Mouse (Mus musculus) megakaryocyte-erythroid progenitor cell, adult 5-6 weeks (primary cell): ENCODE results near the gene Arl4d. TPM values are rescaled to one million over a fixed set of nuclear protein-coding genes. Genes with fewer than 3 reads are reported as not detected.
A peak's percentile ranks its signal among the peaks of the same experiment; 100 is the strongest.
"Not testable (repeated sequence)": the region's sequence is repeated elsewhere in the genome, so short reads cannot be mapped to it uniquely, and the experiment has no call there.

Source experiments
- ATAC-seq: replicated peaks from 2 replicates; pipeline ENCODE4 v1.8.0; 2016; ENCODE audit warnings: mild to moderate bottlenecking, inconsistent platforms; ENCODE audit not compliant: severe bottlenecking, poor library complexity, low FRiP score, low TSS enrichment
- total RNA-seq, 2 experiments: library from RNA; stranded (forward) in 1 of 2; stranded (reverse) in 1 of 2; fragments of 200-1000, 215-1000 nt in 1 of 2; fragments of >200 nt in 1 of 2; fragmentation: Nextera tagmentation in 1 of 2; gene quantifications; 2 replicates each; pipeline ENCODE4 v1.2.3; 2014 to 2017

Arl4d gene
- total RNA-seq, 2 experiments from 2014 or later: 0.22 to 5.8 TPM

DNA sequence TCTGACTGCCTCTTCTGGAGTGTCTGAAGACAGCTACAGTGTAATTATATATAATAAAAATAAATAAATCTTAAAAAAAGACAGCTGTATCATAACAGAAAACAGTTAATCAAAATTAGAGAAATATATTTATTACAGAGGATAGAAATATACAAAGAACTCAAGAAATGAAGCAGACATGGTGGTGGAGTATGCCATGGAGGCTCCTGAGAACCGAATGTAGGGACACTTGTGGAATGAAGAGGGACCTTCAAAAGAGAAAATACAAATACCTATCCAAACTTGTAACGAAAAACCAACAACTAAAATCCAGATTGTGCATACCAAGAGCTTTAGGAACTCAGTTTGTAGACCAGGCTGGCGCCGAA is 20.3 kb upstream of the Arl4d start:
- ATAC-seq: not testable (repeated sequence)

DNA sequence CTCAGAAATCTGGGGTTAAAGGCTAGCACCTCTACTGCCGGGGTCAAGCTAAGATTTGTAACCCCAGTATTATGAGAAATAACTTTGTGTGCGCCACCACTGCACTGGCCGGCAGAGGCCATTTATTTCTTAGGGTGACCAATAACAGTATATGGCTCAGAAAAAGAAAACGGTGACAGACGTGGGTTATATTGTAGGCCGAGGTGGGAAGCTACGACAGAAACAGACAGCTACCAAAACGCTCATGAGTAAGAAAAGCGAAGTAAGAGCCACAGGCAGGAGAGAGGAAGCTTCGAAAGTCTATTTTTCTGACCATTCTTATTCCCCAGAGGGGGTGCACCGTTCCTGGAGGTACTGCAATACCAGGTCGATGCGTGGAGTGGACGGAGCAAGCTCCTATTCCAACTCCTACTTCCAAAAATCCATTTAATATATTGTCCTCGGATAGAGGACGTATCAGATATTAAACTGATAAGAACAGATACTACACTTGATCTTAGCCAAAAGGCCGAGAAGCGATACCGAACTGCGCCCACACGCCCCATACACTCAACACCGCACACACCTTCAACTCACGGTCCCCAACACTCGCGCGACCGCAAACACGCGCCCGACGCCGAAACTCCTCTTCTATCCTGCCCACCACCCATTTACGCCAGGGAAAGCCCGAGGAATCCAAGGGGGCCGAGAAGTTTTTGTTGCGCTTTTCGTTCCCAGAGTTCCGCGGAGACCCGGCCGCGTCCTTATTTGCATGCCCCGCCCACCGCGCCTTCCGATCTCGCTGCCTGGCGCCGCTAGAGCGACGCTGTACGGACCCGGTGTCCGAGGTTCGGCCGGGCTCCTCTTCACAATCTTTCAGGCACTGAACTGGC is 19.7 kb upstream of the Arl4d start:
- peak; percentile 81 for ATAC-seq

DNA sequence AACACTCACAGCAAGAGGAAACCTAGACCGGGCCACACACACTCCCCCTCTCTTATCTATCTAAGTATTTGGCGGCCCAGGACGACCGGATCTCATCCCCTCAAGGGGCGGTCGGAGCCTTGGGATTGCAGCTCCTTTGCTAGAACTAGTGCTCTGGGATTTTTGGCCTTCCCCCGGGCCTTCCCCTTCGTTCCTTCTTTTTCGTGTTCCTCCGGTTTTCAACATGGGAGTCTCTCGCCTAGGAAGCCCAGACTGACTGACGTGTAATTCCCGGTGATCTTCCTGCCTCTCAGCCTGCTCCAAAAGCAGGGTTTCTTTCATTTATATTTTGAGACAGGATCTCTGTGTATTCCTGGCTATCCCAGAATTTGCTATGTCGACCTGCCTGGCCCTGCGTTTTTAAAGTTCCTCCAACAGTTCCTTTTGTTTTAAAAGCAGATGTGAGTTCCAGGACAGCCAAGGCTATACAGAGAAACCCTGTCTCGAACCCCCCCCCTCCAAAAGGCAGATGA is 19.0 kb upstream of the Arl4d start:
- not testable (repeated sequence) for ATAC-seq

DNA sequence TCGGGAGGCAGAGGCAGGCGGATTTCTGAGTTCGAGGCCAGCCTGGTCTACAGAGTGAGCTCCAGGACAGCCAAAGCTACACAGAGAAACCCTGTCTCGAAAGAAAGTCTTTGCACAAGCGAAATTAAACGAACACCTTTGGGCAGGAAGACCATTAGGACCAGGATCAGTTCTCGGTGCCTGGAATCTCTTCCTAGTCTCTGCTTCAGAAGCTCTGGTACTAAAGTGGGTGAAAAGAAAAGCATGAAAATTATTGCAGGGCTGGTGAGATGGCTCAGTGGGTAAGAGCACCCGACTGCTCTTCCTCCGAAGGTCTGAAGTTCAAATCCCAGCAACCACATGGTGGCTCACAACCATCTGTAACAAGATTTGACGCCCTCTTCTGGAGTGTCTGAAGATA is 18.2 kb upstream of the Arl4d start:
- not testable (repeated sequence) for ATAC-seq

DNA sequence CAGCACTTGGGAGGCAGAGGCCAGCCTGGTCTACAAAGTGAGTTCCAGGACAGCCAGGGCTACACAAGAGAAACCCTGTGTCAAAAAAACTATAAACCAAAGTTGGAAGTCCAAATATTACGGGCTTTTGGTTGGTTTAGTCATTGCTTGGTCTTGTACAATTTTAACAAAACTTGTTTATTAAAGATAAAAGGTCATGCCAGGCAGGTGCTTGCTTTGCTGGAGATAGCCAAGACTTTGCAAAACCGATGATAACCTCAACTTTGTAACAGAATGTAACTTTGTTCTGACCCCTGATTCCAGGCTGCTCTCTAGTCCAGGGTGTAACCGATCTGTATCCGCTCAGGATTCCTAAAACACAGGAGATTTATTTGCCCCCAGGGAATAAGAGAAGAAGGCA is 9.0 kb upstream of the Arl4d start:
- ATAC-seq: no peak

DNA sequence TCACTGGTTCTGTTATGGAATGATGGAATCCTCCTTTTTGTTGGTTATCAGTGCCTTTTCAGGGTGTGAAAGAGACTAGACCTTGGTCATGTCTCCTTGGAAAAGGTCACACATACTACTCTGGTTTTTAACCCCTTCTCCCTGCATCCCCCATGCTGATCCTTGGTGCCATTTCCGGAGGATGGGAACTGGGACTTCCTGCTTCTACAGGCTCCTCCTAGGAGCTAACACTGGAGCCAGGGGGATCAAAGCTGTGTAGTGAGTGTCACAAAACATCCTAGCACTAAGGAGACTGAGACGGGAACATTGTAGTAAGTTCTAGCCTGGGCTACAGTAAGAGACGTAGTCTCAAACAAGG is 7.8 kb upstream of the Arl4d start:
- no peak for ATAC-seq

DNA sequence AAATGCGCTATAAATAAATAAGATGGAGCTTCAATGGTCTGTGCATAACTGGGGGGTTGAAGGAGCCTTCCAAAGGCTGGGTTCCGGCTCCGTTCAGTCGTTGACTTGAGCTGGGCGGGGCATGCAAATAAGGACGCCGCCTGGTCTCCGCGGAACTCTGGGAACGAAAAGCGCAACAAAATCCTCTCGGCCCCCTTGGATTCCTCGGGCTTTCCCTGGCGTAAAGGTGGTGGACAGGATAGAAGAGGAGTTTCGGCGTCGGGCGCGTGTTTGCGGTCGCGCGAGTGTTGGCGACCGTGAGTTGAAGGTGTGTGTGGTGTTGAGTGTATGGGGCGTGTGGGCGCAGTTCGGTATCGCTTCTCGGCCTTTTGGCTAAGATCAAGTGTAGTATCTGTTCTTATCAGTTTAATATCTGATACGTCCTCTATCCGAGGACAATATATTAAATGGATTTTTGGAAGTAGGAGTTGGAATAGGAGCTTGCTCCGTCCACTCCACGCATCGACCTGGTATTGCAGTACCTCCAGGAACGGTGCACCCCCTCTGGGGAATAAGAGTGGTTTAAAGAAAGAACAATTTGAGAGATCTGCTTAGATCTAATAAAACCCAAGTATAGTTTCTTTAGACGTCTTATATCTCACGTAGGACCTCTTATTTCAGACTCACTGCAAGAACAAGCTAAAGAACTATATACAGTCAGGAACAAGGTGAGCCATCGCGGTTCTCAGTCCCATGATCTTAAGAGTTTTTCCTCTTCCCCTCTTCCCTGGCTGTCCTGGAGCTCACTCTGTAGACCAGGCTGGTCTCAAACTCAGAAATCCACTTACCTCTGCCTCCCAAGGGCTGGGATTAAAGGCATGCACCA is 7.2 kb upstream of the Arl4d start:
- ATAC-seq: peak; percentile 92

DNA sequence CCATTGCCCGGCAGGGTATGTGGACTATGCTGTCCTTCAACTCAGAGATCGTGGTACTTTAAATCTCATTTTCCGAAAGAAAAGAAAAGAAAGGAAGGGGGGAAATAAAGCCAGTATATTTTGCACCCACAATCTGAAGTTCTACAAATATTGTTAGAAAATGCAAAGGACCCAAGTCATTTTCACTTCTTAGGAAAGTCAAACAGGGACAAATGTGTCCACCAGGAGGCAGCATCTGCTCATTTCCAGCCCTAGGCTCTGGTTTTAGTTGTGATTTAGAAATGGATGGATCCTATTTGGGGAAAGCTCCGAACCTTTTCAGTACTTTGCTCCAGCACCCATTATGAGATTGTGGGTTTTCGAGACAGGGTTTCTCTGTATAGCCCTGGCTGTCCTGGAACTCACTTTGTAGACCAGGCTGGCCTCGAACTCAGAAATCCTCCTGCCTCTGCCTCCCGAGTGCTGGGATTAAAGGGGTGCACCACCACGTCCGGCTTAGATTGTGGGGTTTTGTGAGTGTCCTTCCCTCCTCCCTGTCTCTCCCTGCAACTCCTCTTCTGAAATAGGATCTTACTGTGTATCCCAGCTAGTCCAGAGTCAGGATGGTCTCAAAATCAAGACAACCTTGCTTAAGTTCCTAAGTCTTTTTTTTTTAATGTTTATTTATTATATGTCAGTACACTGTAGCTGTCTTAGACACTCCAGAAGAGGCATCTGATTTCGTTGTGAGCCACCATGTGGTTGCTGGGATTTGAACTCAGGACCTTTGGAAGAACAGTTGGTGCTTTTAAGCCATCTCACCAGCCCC is 6.4 kb upstream of the Arl4d start:
- peak; percentile 77 for ATAC-seq

DNA sequence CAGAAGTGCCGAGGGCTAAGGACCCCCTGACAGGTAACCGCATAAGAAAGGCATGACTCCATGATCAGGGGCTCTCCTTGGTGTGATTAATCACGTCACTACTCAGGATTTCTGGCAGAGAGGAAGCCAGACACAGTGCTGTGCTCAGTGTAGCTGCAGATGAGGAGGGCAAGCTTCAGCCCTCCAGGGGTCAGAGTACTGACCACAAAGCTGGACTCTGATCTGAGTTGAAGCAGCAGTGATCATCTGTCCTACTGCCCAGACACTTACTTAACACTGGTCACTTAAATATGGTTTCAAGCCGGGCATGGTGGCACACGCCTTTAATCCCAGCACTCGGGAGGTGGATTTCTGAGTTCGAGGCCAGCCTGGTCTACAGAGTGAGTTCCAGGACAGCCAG is 4.2 kb upstream of the Arl4d start:
- ATAC-seq: no peak

DNA sequence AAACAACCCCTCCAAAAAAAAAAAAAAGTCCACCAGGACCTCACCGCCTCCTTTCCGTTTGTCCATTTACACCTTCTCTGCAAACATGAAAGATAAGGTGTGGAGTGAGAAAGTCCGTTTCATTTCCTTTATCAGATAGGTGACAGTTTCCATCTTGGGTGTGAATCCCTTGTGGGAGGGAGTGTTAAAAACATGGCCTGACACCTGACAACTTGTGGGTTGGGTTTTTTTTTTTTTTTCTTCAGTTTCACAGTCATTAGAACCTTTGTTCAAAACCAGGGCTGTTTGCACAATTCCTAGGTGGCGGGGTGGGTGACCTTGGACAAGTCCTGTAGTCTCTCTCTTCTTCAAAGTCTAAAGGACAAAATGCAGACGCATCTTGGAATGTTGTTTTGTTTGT is 3.6 kb upstream of the Arl4d start:
- no peak for ATAC-seq

DNA sequence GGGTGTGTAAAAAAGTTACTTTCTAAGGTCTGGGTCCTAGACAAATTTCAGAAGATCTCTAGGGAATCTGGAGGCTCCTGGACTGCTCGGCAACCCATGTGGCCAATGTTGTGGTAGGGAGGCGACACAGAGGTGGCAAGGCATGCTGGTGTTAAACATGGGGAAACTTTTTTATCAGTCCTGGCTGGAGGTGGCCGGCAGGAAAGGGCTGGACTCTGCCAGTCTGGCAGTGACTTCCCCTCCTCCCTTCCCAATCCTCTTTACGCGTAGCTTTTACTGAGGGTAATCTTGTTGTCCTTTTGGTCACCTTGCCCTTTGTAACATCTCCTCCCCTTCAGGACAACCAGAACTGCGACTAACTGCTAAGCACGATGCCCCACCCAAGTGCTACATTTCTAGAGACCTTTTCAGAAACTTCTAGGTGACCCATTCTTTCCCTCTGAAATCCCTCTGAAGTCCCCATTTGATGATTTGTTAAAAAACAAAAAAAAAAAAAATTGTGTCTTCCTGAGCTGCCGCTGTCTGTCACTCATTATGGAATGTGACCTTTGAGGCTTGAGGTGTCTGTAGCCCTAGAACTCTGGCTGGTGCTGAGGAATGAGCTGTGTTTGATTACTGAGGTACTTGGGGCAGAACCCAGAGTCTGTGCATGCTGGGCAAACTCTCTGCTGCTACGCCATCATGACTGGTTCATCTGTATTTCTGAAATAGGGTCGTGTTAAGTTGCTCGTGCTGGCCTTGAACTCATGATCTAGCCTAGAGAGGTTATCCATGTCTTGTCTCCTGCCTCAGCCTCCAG is 1.9 kb upstream of the Arl4d start:
- no peak for ATAC-seq

DNA sequence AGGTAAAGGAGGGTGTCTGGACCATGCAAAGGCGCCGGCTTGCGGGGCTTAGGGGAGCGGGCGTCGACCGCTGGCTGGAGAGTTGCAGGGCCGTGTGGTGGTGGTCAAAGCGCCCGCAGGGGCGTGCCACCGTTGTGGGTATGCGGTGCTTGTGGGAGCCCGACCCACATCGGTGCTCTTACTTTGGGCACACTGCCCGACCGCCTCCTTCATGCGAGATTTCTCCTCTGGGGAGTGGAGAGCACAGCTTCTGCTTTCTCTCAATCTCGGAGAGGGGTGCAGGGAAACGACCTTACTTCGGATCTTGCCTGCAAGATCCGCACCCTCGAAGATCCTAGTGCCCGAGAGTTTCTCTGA is 273 bp downstream of the Arl4d start:
- no peak; the same call in 1 of the 2 replicates for ATAC-seq

DNA sequence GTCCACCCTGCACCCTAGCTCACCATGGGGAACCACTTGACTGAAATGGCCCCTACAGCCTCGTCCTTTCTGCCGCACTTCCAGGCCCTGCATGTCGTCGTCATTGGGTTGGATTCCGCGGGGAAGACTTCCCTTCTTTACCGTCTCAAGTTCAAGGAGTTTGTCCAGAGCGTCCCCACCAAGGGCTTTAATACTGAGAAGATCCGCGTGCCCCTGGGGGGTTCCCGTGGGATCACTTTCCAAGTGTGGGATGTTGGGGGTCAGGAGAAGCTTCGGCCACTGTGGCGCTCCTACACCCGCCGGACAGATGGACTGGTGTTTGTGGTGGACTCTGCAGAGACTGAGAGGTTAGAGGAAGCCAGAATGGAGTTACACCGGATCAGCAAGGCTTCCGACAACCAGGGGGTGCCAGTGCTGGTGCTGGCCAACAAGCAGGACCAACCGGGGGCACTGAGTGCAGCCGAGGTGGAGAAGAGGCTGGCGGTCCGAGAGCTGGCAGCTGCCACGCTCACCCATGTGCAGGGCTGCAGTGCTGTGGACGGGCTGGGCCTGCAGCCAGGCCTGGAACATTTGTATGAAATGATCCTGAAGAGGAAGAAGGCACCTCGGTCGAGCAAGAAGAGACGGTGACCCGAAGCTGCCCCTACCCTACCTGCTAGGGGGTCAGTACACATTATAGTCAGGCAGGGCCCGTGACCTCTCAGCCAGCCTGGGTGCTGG is 1.4 kb downstream of the Arl4d start:
- ATAC-seq: no peak

DNA sequence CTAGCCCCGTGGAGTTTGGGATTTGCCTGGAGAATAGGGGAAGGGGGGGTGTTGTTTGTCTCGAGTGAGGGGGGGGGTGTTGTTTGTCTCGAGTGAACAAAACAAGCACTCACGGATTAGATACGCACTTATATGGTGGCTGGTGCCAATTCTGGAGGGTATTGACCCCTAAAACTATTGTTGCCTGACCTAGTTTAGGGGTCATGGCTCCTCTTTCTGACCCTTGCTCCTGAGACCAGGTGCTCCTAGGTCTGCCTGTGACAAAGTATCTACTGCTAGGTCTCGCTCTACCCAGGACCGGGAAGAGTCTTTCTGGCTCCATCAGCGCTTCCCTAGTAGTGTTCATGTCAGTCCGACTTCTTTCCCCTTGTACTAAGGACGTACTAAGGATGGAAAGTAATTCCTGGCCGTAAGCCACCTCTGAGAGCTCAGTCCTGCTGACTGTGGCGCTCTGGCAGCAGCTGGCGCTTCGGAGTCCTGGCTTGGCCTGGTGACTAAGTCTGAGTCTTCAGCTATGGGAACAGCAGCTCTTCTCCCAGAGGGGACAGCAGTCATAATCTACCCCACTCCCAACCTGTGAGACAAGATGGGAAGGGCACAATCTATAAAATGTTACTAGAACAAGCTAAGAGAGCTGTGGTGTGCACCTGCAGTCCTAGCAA is 2.7 kb downstream of the Arl4d start:
- ATAC-seq: no peak

DNA sequence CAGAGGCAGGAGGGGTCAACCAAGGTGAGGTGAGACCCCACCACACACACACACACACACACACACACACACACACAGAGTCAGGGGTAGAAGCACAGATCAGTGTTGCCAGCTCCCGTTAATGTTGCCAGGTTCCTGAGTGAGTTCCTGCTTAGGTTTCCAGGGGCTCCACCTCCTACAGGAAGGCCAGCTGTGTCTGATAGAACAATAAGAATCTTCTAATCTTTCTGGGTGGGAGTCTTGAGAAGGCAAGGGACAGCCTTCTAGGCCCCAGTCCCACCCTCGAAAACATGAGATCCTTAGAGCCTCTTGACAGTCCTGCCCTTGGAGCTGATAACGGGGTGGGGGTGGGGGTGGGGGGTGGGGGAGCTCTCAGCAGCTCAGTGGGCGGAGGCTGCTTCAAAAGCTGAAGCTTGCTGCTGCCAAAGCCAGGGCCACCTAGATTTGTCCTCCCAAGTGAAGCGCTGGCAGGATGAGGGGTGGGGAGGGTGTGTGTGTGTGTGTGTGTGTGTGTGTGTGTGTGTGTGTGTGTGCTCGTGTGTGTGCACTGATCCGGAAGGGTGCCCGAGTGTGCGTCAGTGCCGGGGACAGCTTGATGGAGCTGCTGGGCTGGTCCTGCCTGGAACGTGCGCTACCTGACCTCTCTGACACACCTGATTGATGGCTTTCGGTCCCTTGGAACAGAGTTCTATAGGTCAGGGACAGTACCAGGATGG is 3.4 kb downstream of the Arl4d start:
- ATAC-seq: no peak

DNA sequence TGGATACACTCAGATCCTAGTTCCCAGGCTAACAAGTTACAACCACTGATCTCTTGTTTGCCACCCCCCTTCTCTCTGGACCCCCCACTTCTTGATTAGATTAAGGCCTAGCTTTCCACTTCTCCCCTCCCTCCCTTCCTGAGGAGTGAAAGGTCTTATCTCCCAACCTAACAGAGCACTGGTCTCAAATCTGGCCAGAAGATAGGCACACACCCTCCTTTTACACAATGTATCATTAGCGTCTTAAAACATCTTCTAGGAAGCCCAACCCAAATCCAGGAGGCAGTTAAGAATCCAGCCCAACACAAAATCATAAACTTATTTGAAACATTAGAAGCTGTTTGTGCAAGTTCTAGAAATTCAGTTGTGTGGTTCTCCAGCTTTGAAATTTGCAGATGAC is 5.0 kb downstream of the Arl4d start:
- ATAC-seq: 0 out of 2 replicates have a peak, but pooled peaks have one; percentile 30

DNA sequence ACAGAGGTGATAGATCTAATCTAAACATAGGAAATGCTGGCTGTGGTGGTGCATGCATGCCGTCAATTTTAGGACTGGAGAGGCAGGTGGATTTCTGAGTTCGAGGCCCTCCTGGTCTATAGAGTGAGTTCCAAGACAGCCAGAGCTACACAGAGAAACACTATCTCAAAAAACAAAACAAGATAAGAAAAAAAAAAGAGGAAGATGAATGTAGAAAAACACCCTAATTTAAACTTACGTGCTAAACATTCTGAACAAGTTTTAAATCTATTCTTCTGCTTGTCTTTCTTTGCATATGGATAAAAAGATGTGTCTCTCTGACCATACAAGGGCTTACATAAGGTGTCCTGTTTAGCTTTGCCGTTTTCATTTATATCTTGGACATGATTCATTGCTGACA is 5.9 kb downstream of the Arl4d start:
- ATAC-seq: no peak
